Mouse (Mus musculus) lung, postnatal 0 days (tissue): ENCODE measurements around the gene Ehd3. TPM values are rescaled to one million over a fixed set of nuclear protein-coding genes. Genes with fewer than 3 reads are reported as not detected.
A peak's percentile ranks its signal among the peaks of the same experiment; 100 is the strongest.

Source experiments
- ATAC-seq: fragments of 200-750 bp; cut with Nextera tagmentation; 2 replicates; pipeline ENCODE4 v1.8.0; 2017; ENCODE audit warnings: moderate library complexity
- DNase-seq: peaks from one replicate; pipeline ENCODE4 v3.0.0-alpha.2; 2016; ENCODE audit warnings: low spot score
- H3K27ac ChIP-seq: fragments of 300-500 bp; sonication (generic); 2 replicates; pipeline ENCODE4 v1.5.1; 2014; ENCODE audit warnings: antibody characterized with exemption, mild to moderate bottlenecking, low read length, mixed read lengths
- H3K27me3 ChIP-seq: fragments of 300-500 bp; sonication (generic); replicated peaks from 2 replicates; pipeline ENCODE4 v1.6.1; 2014; ENCODE audit warnings: low read length, mixed read lengths; ENCODE audit not compliant: insufficient read depth
- H3K36me3 ChIP-seq: fragments of 300-500 bp; sonication (generic); 2 replicates; pipeline ENCODE4 v1.6.1; 2014; ENCODE audit warnings: low read length, mixed read lengths; ENCODE audit not compliant: insufficient read depth
- H3K4me1 ChIP-seq: fragments of 300-500 bp; sonication (generic); 2 replicates; pipeline ENCODE4 v1.6.1; 2014; ENCODE audit warnings: antibody characterized with exemption, low read depth, low read length, mixed read lengths; ENCODE audit not compliant: insufficient read depth
- H3K4me2 ChIP-seq: fragments of 300-500 bp; sonication (generic); replicated peaks from 2 replicates; pipeline ENCODE4 v1.6.1; 2014; ENCODE audit warnings: low read depth, mild to moderate bottlenecking, low read length, moderate library complexity, mixed read lengths
- H3K4me3 ChIP-seq: fragments of 300-500 bp; sonication (generic); 2 replicates; pipeline ENCODE4 v1.5.1; 2014; ENCODE audit warnings: low read depth, low read length
- H3K9ac ChIP-seq: fragments of 300-500 bp; sonication (generic); replicated peaks from 2 replicates; pipeline ENCODE4 v1.6.1; 2014; ENCODE audit warnings: low read depth, mild to moderate bottlenecking
- H3K9me3 ChIP-seq: fragments of 300-500 bp; sonication (generic); 2 replicates; pipeline ENCODE4 v1.6.1; 2016; ENCODE audit warnings: low read length, mixed read lengths
- CTCF ChIP-seq: IDR thresholded peaks from 2 replicates; pipeline ENCODE4 v1.5.1; 2016; ENCODE audit warnings: antibody characterized with exemption, mild to moderate bottlenecking
- EP300 ChIP-seq: IDR thresholded peaks from 2 replicates; pipeline ENCODE4 v1.6.1; 2016; ENCODE audit warnings: antibody characterized with exemption, mild to moderate bottlenecking, control low read depth
- WGBS: fragments of 180-500 bp; shearing (Covaris S2); extraction: QIAGEN DNeasy Blood & Tissue Kit; methylation state at CpG from one replicate; pipeline ENCODE4 v1.1.7; 2014; 5-methylcytosine and 5-hydroxymethylcytosine counted together
- polyA plus RNA-seq: library from polyadenylated mRNA; unstranded; fragments of >200 nt; fragmentation: Nextera tagmentation; extraction: Ambion mirVana; gene quantifications from 2 replicates; pipeline ENCODE4 v1.2.1, GENCODE M21; 2015

Gene Ehd3
- polyA plus RNA-seq, 1 experiment from 2014 or later: 4.7 TPM

DNA sequence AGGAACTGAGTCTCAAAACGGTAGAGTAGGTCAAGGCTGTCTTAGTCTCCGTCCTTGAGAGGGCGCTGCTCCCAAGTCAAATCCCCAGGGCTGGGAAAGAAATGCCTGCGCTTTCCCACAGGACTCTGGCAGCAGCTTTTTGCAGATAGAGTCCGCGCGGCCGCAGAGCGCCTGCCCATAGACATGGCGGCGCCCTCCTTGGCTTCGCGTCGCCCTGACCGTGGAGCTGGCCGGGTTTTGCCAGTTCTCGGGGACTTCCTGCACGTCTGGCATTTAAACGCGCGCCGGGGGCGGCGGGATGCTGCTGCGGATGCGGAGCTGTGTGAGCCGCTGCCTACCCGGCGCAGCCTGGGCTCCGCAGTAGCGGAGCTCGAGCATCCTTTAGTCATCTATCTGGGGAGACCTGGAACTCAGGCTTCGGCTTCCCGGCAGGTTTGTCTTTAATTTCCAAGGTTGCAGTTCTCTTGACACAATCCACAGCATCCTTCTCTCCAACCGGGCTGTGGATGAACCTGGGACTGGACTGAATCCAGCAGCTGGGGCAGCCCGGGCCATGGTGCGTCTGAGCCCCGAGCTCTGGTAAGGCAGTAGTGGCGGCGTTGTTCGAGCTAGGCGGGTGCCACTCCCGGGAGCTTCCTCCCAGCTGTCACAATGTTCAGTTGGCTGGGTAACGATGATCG, 798 bp downstream of the Ehd3 start:
- DNase-seq: peak; percentile 94
- peak overlapping the region; percentile 58 for H3K4me2 ChIP-seq
- TF ChIP-seq EP300 (no peak), CTCF (peak; percentile 79)
- 2% methylated on average over 45 of the region's 45 CpGs for WGBS
- H3K27ac ChIP-seq: no peak overlapping the region
- H3K9me3 ChIP-seq: no peaks in the 10 kb centered on the region
- peak; percentile 96 for ATAC-seq
- peak overlapping the region; percentile 50 for H3K4me3 ChIP-seq
- H3K9ac ChIP-seq: peak overlapping the region; percentile 29
- H3K27me3 ChIP-seq: no peaks in the 10 kb centered on the region
- H3K4me1 ChIP-seq: no peaks in the 10 kb centered on the region; the same call in 1 of the 2 replicates
- H3K36me3 ChIP-seq: no peaks in the 10 kb centered on the region

DNA sequence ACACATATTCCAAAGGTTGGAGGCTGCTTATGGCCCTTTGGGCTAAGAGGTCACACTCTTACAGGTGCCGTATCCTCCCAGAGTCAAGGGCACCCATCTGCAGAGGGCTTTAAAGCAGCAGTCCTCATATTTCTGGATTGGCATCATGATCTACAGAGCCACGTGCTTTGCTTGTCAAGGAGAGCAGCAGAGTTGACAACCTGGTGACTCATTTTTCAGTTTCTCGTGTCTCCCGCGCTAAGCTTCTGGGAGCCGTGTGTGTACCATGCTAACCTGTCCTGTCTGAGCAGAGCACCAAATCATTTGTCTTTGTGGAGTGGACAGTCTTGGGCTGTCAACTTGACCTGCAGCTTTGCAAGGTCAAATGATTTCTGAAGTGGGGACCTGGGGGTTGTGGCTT, 2.4 kb downstream of the Ehd3 start:
- Histone ChIP-seq H3K4me2 (0 out of 2 replicates have a peak overlapping the region, but pooled peaks have one; percentile 1), H3K27ac (no peak overlapping the region), H3K27me3 (no peaks in the 10 kb centered on the region), H3K36me3 (no peaks in the 10 kb centered on the region), H3K9me3 (no peaks in the 10 kb centered on the region), H3K4me1 (no peaks in the 10 kb centered on the region; the same call in 1 of the 2 replicates), H3K4me3 (no peak overlapping the region), H3K9ac (no peak overlapping the region)
- ATAC-seq: no peak
- no peak for DNase-seq
- TF ChIP-seq EP300 (no peak), CTCF (no peak)
- WGBS: 67% methylated on average over 6 of the region's 6 CpGs

DNA sequence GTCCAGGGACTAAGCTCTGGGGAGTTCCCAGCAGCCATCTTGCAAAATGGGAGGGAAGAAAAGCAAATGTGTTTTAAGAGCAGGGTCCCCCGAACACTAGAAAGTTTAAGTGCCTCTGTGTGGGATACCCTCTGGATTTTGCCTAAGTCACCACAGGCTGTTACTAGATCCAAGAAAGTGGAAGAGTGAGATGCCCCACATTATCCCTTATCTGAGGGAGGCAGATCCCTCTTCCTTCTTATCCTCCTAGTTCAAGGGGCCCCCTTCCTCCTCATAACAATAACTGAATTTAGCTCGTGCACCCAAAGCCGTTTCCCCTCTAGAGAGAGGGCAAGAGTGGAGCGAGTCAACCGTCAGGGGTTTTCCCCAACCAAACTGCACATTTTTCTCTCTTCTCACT, 3.3 kb downstream of the Ehd3 start:
- H3K4me2 ChIP-seq: no peak overlapping the region

DNA sequence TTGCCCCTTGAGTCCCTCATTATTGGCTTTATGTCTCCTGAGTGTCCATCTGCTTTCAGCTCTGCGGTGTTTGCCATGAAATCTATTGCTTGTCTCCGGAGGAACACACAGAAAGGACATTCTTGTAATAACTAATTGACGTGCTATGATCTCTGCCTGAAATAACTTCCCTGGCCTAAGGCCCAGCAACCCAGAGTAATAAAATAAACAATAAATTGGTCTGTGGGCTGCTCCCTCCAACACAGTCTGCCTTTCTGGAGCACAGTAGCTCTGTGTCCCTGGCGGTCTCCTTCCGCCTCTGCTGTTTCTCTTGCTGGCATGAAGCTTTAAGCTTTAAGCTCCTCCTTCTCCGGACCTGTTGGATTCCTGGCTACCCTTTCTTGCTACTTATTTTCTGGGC, 4.5 kb downstream of the Ehd3 start:
- no peaks in the 10 kb centered on the region; the same call in 1 of the 2 replicates for H3K4me1 ChIP-seq
- no peak overlapping the region for H3K9ac ChIP-seq
- no peaks in the 10 kb centered on the region for H3K27me3 ChIP-seq
- H3K4me2 ChIP-seq: no peak overlapping the region; the same call in 1 of the 2 replicates
- DNase-seq (peak; percentile 82), ATAC-seq (peak; percentile 63)
- H3K9me3 ChIP-seq: no peaks in the 10 kb centered on the region
- TF ChIP-seq EP300 (peak; percentile 30; the same call in 1 of the 2 replicates), CTCF (peak; percentile 36)
- WGBS: 42% methylated on average over 6 of the region's 6 CpGs
- H3K4me3 ChIP-seq: no peak overlapping the region
- H3K36me3 ChIP-seq: no peaks in the 10 kb centered on the region
- H3K27ac ChIP-seq: 0 out of 2 replicates have a peak overlapping the region, but pooled peaks have one; percentile 16

More for the DNA sequence above, 3.3 kb downstream of the Ehd3 start:
- H3K4me3 ChIP-seq: no peak overlapping the region
- H3K27me3 ChIP-seq: no peaks in the 10 kb centered on the region
- H3K4me1 ChIP-seq: no peaks in the 10 kb centered on the region; the same call in 1 of the 2 replicates
- H3K9me3 ChIP-seq: no peaks in the 10 kb centered on the region
- H3K9ac ChIP-seq: no peak overlapping the region
- no peak for TF ChIP-seq CTCF
- TF ChIP-seq EP300: no peak
- 72% methylated on average over 5 of the region's 5 CpGs for WGBS
- DNase-seq (no peak), ATAC-seq (no peak)
- H3K36me3 ChIP-seq: no peaks in the 10 kb centered on the region
- H3K27ac ChIP-seq: no peak overlapping the region

DNA sequence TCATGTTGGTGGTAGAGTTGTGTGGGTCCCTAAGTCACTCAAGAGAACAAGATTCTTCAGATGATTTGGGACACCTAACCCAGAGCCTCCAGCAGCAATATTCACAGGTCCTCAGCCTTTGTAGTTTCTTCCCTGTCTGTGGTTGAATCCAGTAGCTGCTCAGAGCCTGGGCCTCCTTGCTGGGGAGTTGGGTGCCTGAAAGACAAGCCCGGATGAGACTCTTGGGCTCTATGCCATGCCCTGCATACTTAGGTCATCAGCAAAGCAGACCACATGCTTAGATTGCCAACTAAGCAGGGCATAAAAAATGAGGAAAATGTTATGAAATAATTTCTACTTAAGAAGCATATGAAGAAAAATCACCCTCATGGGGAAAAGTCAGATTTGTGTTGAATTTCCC, 6.9 kb downstream of the Ehd3 start:
- ATAC-seq (no peak), DNase-seq (no peak)

DNA sequence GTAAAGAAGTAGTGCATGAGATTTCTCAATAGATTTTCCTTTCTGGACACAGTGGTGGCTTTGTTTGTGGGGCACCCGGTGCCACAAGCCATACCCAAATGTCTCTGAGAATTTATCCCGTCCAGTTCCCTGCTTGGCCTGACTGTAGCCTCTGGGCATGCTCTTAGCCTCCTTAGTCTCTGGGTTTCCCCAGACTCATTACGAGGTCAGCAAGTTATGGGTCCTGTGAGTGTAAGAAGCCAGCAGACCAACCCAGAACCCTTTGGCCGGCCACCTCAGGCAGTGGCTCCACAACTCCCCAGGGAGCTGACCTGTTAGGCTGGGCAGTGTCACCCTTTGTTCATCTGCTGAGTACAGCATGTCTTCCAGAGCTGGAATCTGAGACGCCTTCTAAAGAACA, 7.6 kb downstream of the Ehd3 start:
- ATAC-seq: peak; percentile 48; the same call in 1 of the 2 replicates
- Histone ChIP-seq H3K27me3 (no peaks in the 10 kb centered on the region), H3K36me3 (no peaks in the 10 kb centered on the region), H3K4me3 (no peak overlapping the region), H3K9me3 (no peaks in the 10 kb centered on the region), H3K9ac (no peak overlapping the region), H3K27ac (no peak overlapping the region), H3K4me1 (no peaks in the 10 kb centered on the region), H3K4me2 (no peak overlapping the region)
- 0 out of 2 replicates have a peak, but pooled peaks have one; percentile 25 for TF ChIP-seq EP300
- TF ChIP-seq CTCF: no peak
- DNase-seq: peak; percentile 27
- 74% methylated on average over 5 of the region's 5 CpGs for WGBS

More for the DNA sequence above, 6.9 kb downstream of the Ehd3 start:
- no peak overlapping the region for H3K4me2 ChIP-seq
- no peak overlapping the region for H3K27ac ChIP-seq
- TF ChIP-seq EP300 (no peak), CTCF (no peak)
- WGBS: 50% methylated on average over 1 of the region's 1 CpGs
- no peak overlapping the region for H3K9ac ChIP-seq
- H3K36me3 ChIP-seq: no peaks in the 10 kb centered on the region
- no peaks in the 10 kb centered on the region for H3K27me3 ChIP-seq
- no peak overlapping the region for H3K4me3 ChIP-seq
- H3K9me3 ChIP-seq: no peaks in the 10 kb centered on the region
- no peaks in the 10 kb centered on the region; the same call in 1 of the 2 replicates for H3K4me1 ChIP-seq
